In the genomic region with DNA sequence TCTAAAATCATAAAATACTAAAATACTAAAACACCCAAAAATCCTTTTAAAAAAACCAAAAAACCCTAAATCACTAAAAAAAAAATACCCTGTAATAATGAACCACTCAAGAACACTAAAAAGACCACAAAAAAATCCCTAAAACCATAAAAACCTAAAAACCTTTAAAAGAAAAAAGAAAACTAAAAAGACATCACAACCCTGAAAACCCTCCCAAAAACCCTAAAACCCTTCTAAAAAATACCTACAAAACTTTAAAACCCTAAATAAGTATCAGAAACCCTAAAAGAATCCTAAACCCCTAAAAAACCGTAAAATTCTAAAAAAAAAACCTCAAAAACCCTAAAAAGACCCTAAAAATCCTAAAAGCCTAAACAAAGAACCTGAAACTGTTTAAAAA, we compare ENCODE assay signal across 22 mouse cellular contexts. TPM values are rescaled to one million over a fixed set of nuclear protein-coding genes. Genes with fewer than 3 reads are reported as not detected.
"Had no signal": no experiment of that assay in that cellular context is flagged by ENCODE, and none has a peak within 500 bp of the region (broad histone marks: within the 10 kb centered on the region; RNA-seq: fewer than 3 reads in every experiment).

No protein-coding gene starts in this region.

- H3K9me3 ChIP-seq: megakaryocyte, embryonic 14.5 days; midbrain, embryonic 12.5 days; stomach, embryonic 15.5 days had no signal

- DNase-seq: lung, adult 18-20 months; lung, postnatal 10 days; right cerebral cortex, postnatal 14 days; thymus, adult 2 months; thymus, postnatal 25 days; thymus, postnatal 4 days had no signal

- H3K27ac ChIP-seq: macrophage; midbrain, embryonic 12.5 days; neural tube, embryonic 12.5 days; stomach, embryonic 15.5 days; stomach, postnatal 0 days had no signal

- H3K36me3 ChIP-seq: midbrain, embryonic 12.5 days; neural tube, embryonic 12.5 days; stomach, embryonic 15.5 days had no signal

- H3K4me3 ChIP-seq: megakaryocyte, embryonic 14.5 days; midbrain, embryonic 12.5 days; neural tube, embryonic 12.5 days; stomach, embryonic 15.5 days had no signal

- H3K4me2 ChIP-seq: lung, embryonic 14.5 days; midbrain, embryonic 12.5 days; neural tube, embryonic 12.5 days; stomach, embryonic 15.5 days had no signal

- H3K27me3 ChIP-seq: megakaryocyte, embryonic 14.5 days; midbrain, embryonic 12.5 days; neural tube, embryonic 12.5 days; stomach, embryonic 15.5 days had no signal

- H3K4me1 ChIP-seq: megakaryocyte, embryonic 14.5 days; midbrain, embryonic 12.5 days; neural tube, embryonic 12.5 days; stomach, embryonic 15.5 days had no signal

- H3K9ac ChIP-seq: lung, embryonic 14.5 days; midbrain, embryonic 12.5 days; neural tube, embryonic 12.5 days; stomach, embryonic 15.5 days had no signal

RNA-seq across cellular contexts. Expression of a gene that starts 32.8 kb away (rescaled TPM):
- total RNA-seq: megakaryocyte progenitor cell, adult 5-6 weeks; midbrain, postnatal 0 days; monocyte, adult 5-6 weeks; neutrophil, adult 5-6 weeks had no signal
- polyA plus RNA-seq: lung, embryonic 14.5 days; lung, embryonic 16.5 days; macrophage; midbrain, embryonic 12.5 days; midbrain, embryonic 14.5 days; midbrain, postnatal 0 days; neural tube, embryonic 12.5 days; neural tube, embryonic 14.5 days; spleen, adult 2 months; stomach, postnatal 0 days; urinary bladder, adult 2 months had no signal
